In genomic region chr10:3972981-3973588, GRCm38 (mm10) we compare ENCODE assay signal across 8 mouse cellular contexts. TPM values are rescaled to one million over a fixed set of nuclear protein-coding genes. Genes with fewer than 3 reads are reported as not detected.
DNase-seq lines count a peak whose midpoint lies in the region; ATAC-seq lines count a peak whose summit lies in the region.

Mthfd1l (plus strand) TSS chr10:3973118.

- ATAC-seq in intestine, embryonic 14.5 days (replicated peaks; ENCODE audit: low FRiP score, low TSS enrichment, low read depth): peak; percentile 71
- peak; percentile 85 for ATAC-seq in megakaryocyte-erythroid progenitor cell, adult 5-6 weeks (replicated peaks; ENCODE audit: low FRiP score, low TSS enrichment, poor library complexity, severe bottlenecking)

- peak within 1 kb of the TSS; percentile 83 for H3K4me3 ChIP-seq in intestine, embryonic 14.5 days (ENCODE audit: low read depth, low read length)

- peak within 1 kb of the TSS; percentile 85 for H3K9ac ChIP-seq in intestine, embryonic 14.5 days (ENCODE audit: low read length)

- under 1% methylated on average over 40 of the region's 40 CpGs for WGBS in intestine, embryonic 14.5 days

- H3K27me3 ChIP-seq in intestine, embryonic 14.5 days (replicated peaks; ENCODE audit: control insufficient read depth, insufficient read depth, low read length): no peaks in the 10 kb centered on the region

- no peaks in the 10 kb centered on the region for H3K9me3 ChIP-seq in intestine, embryonic 14.5 days (ENCODE audit: control insufficient read depth, low read length)

- H3K4me1 ChIP-seq in intestine, embryonic 14.5 days (replicated peaks; ENCODE audit: control insufficient read depth, insufficient read depth, low read length): peaks cover 25% of the 10 kb centered on the region

- peak within 1 kb of the TSS; percentile 81 for H3K4me2 ChIP-seq in intestine, embryonic 14.5 days (ENCODE audit: low read length)

- DNase-seq in adrenal gland, adult 2 months: peak; percentile 89
- DNase-seq in embryo, embryonic 11.5 days (ENCODE audit: low read depth, low spot score): peak; percentile 74
- DNase-seq in gastrocnemius, postnatal 36 days: peak; percentile 62 to 70
- DNase-seq in intestine, embryonic 14.5 days (ENCODE audit: low spot score): peak; percentile 93
- DNase-seq in left cerebral cortex, postnatal 14 days (ENCODE audit: low spot score in 2 of 2): peak; percentile 81 to 89
- DNase-seq in right cerebral cortex, postnatal 14 days: peak; percentile 84
- peak; percentile 80 for DNase-seq in urinary bladder, postnatal 25 days (ENCODE audit: low spot score)

- intact Hi-C loops in gastrocnemius, postnatal 36 days (cut with DNase I): no loop called here
- intact Hi-C loops in left cerebral cortex, postnatal 14 days (cut with DNase I): no loop called here

- no peaks in the 10 kb centered on the region for H3K36me3 ChIP-seq in intestine, embryonic 14.5 days (ENCODE audit: control insufficient read depth, insufficient read depth, low read length)

- peak within 1 kb of the TSS; percentile 97 for H3K27ac ChIP-seq in intestine, embryonic 14.5 days (ENCODE audit: low read depth)

RNA-seq across cellular contexts. Expression of gene Mthfd1l, which starts in this region (rescaled TPM):
- total RNA-seq in adrenal gland, adult 2 months (2021): 1 to 10 TPM; 2.7 to 5.4 TPM
- 1.8 and 2.3 TPM in 2 replicates for polyA plus RNA-seq in adrenal gland, adult 2 months (2012; rRNA removed)
- total RNA-seq in gastrocnemius, postnatal 36 days (2021): under 1 TPM; 0.72 to 0.74 TPM
- polyA plus RNA-seq in intestine, embryonic 14.5 days (2014; fragmentation: Nextera tagmentation; extraction: Ambion mirVana): 23.9 and 27.5 TPM in 2 replicates
- total RNA-seq in left cerebral cortex, postnatal 14 days (2021): 10 to 100 TPM; 14.7 to 18.1 TPM
- 61.1 and 72.8 TPM in 2 replicates for total RNA-seq in megakaryocyte-erythroid progenitor cell, adult 5-6 weeks (2014; fragmentation: Nextera tagmentation)
- 148 and 156 TPM in 2 replicates for total RNA-seq in megakaryocyte-erythroid progenitor cell, adult 5-6 weeks (2017)

Comparison
In these comparisons a context has a peak if more than half of its experiments do, and no peak if none do; other contexts are left out.
1. Peak in every context shown above with its lines: DNase-seq, ATAC-seq, H3K4me3 ChIP-seq and H3K27ac ChIP-seq.
2. Peak in DNase-seq in gastrocnemius, postnatal 36 days; RNA of the gene not detected or under 1 TPM.